Mouse (Mus musculus) urinary bladder, postnatal 36 days (tissue): ENCODE results near the gene Mab21l2.

ENCODE experiments used
- DNase-seq, 2 experiments: peaks; one replicate each; pipeline ENCODE4 v3.0.0; 2022; ENCODE audit warnings: low spot score in 2 of 2, mixed read lengths in 1 of 2

The Mab21l2 gene

DNA sequence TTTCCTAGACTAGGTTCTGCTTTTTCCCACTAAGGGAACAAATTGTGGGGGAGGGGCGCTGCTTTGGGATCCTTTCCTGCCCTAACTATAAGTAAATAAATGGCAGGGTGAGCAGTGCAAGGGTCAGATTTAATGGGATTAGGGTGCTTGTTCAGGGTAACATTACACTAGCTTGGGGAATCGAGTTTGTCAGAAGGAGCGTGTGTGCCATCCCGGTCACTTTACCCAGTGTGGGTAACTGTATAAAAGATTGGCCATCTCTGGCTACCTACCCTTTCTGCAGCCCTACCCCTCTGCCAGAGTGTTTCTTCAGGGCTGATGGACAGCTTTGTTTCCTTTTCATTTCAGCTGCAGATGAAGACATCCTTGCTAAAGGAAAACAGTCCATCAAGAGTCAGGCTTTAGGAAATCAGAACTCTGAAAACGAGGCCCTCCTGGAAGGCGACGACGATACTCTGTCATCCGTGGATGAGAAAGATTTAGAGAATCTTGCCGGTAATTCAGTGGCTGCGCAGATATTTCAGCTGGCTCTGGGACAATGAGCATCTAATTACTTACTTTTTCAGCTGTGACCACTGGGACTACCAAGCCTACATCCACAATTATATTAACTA, 8.8 kb downstream of the Mab21l2 start:
- DNase-seq, result no peak

DNA sequence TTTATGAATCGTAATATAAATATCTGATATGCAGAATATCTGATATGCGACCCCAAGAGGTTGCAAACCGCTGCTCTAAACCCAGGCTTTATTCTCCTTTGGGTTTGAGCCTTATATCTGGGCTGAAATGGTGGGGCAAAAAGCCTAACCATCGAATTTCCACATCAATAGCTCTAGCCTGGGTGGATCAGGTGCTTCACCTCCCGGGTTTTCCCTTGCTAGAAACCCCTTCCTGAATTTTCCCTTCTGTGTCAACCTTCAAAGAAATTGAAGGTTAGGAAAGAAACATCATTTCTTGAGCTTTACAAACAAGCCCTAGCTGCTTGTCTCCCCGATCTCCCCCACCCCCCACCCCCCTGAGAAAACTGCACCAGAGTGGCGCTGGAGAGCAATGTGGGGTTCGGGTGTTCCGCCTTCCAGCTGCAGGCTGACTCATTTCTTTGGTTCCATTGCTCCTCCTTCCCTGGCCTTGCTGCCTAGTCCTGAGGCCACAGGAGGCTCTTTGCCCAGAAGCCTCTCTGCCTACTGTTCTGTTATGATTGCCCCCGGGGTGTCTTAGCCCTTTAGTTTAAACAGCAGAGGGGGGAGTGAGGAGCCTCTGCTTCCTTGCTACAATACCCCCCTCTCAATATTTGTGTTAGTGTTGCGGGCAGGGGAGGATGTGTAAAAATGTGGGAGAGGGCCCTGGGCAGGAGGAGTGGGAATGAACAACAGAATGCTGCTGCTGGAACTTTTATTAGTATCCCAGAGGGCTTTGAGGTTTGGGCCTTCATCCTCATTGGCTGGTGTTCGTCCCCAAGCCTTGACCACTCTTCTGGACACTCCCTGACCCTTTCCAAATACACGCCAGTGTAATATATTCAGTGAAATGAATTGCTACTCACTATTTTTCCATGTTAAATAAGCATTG, 9.5 kb downstream of the Mab21l2 start:
- DNase-seq, result no peak

DNA sequence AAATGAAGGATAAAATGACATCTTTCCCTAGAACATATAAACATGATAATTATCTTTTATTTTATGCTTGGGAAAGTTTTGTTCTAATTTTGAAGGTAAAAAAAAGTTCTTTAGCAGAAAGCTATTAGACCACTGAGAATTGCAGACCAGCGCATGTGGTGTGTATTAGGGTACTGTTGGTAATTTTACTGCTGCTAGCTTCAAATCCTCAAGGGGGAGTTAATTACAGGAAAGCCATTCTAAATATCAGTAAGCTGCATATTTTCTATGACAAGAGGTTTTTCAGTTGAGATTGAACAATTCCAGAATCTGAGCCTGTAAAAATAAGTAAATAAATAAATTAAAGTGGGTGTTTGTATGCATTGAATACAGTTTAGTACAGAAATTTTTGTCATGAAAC, 11.7 kb downstream of the Mab21l2 start:
- DNase-seq, result no peak

DNA sequence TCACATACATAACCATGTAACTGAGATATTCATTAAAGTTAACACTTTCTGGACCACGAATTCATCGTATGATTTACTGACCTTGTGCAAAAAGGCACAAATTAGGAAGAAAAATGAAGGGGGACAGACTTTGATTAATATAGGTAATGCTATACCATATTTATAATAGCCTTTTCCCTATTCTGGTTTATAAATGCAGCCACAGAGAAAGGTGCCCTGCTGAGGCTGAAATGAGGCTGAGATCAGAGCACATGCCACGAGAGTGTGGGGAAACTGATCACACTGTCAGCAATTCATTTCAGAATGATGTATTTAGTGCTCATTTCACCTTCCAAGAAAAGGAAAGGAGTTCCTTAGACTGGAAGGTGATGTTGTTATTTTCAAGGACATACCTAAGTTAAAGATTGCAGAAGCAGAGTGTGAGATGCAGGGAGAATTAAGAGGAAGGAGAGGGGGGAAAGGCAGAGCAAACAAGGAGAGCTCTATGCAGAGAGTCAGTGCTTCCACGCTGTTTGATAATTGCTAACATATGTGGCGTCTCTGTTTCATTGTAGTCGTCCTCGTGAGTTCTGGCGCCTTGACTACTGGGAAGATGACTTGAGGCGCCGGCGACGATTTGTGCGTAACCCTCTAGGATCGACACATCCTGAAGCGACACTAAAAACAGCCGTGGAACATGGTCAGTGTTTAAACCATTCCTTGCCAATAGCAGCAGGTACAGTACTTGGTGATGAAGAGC, 16.7 kb downstream of the Mab21l2 start:
- no peak for DNase-seq

DNA sequence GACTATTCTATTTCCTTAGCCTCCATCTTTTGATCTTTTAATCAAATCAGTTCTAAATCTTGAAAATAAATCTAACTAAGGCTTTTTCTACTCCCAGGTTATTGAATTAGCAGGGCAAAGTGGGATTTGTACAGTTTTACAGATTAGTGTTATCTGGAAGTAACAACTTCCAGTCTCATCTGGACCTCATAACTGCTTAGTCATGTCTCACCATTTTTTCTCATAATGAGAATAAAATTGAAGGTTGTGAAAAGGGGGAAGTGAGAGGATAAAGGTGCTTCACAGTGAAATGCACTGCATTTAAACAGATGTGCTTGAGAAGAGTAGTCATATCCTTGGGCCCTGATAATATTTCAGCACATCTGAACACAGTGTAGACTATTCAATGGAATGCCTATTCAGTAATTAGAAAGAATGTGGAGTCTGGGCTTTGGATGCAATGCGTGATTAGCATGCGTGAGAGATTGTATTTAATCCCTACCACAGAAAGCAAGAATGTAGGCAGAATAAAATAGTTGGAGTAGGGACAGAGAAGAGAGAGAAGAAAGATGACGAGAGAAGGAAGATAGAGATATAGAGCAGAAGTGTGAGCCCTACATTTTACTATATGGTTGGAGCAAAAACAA, 25.4 kb downstream of the Mab21l2 start:
- DNase-seq, result no peak

DNA sequence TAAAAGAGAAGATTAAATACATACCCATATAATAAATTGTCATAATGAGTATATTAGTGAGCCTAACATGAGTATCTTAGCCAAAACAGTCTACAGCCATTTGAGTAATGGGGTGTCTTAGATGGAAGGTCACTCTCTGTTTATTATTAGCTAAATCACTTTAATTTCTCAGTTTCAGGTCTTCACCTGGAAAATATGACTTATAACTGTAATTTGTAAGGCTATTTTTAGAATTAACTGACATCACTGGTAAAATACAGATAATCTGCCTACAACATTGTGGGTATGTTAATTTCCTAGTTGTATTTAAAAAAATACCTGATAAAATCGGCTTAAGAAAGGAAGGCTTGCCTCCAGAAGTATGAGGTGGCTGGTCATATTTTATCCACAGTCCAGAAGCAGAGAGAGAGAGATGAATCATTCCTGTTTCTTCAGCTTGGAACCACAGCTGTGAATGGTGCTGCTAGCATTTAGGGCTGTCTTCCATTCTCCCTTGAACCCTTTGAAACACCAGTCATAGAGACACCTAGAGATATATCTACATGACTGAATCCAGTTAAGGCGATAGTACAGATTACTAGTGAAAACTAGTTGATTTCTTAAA, 29.8 kb downstream of the Mab21l2 start:
- DNase-seq, result no peak

DNA sequence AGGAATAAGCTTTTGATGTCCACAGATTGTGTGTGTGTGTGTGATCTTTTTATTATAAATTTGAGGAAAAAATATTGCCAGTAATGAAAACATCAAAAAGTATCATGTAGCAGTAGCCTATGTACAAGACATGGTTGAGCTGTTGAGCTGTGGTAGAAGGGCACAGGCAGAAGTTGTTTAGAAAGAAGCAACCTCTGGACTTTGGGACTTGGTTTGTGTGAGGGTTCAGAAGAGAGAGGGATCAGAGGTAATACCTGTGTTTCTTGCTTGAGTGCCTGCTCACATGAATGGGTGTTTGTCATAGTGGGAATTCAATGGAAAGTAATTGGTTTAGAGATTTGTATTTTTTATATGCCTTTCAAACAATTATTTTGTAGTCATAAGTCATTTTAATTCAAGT, 47.8 kb downstream of the Mab21l2 start:
- DNase-seq, result no peak
